Mouse (Mus musculus): Measurements from ENCODE around the gene Arf1. TPM values are rescaled to one million over a fixed set of nuclear protein-coding genes. Genes with fewer than 3 reads are reported as not detected.
A peak's percentile ranks its signal among the peaks of the same experiment; 100 is the strongest.

The Arf1 gene
- total RNA-seq (2021) = 100 to 1,000 TPM; 339 to 344 TPM

GRCm38 (mm10) chr11:59228122-59228953 is at the start of gene Arf1:
TSS of gene Arf1 (minus strand) at chr11:59228270.
- peak; percentile 96 to 97 for DNase-seq
- intact Hi-C loops (cut with DNase I) = no loop called here

GRCm38 (mm10) chr11:59276877-59277276 is 48.8 kb upstream of the Arf1 start:
- DNase-seq = no peak
- intact Hi-C loops (cut with DNase I) = no loop called here

- DNase-seq = no peak
- intact Hi-C loops (cut with DNase I) = no loop called here
Observed at GRCm38 (mm10) chr11:59274184-59274583, 46.1 kb upstream of the Arf1 start.

- intact Hi-C loops (cut with DNase I) = no loop called here
- no peak for DNase-seq
Observed at GRCm38 (mm10) chr11:59266727-59267126, 38.7 kb upstream of the Arf1 start.

GRCm38 (mm10) chr11:59265154-59265813 is 37.2 kb upstream of the Arf1 start:
- DNase-seq = no peak
- intact Hi-C loops (cut with DNase I) = no loop called here

- intact Hi-C loops (cut with DNase I) = no loop called here
- DNase-seq = no peak
Observed at GRCm38 (mm10) chr11:59264593-59264992, 36.5 kb upstream of the Arf1 start.

- DNase-seq = peak; percentile 33 to 53
- intact Hi-C loops (cut with DNase I) = no loop called here
Observed at GRCm38 (mm10) chr11:59263870-59264563, 35.9 kb upstream of the Arf1 start.

- intact Hi-C loops (cut with DNase I) = no loop called here
- DNase-seq = no peak
Observed at GRCm38 (mm10) chr11:59262308-59262707, 34.2 kb upstream of the Arf1 start.

GRCm38 (mm10) chr11:59260706-59261493 is 32.8 kb upstream of the Arf1 start:
- DNase-seq = no peak
- intact Hi-C loops (cut with DNase I) = no loop called here

GRCm38 (mm10) chr11:59259647-59260046 is 31.6 kb upstream of the Arf1 start:
- intact Hi-C loops (cut with DNase I) = no loop called here
- DNase-seq = no peak

- no peak for DNase-seq
- intact Hi-C loops (cut with DNase I) = no loop called here
Observed at GRCm38 (mm10) chr11:59248101-59248500, 20.0 kb upstream of the Arf1 start.

- no peak for DNase-seq
- intact Hi-C loops (cut with DNase I) = no loop called here
Observed at GRCm38 (mm10) chr11:59243856-59244255, 15.8 kb upstream of the Arf1 start.

GRCm38 (mm10) chr11:59241841-59242240 is 13.8 kb upstream of the Arf1 start:
- DNase-seq = no peak
- intact Hi-C loops (cut with DNase I) = no loop called here

GRCm38 (mm10) chr11:59239796-59240195 is 11.7 kb upstream of the Arf1 start:
- intact Hi-C loops (cut with DNase I) = loop anchor here (1.0 kb wide), 1 partner anchor 53 kb away; no protein-coding TSS in a partner anchor
- no peak for DNase-seq

GRCm38 (mm10) chr11:59239428-59239785 is 11.3 kb upstream of the Arf1 start:
- no peak for DNase-seq
- intact Hi-C loops (cut with DNase I) = loop anchor here (1.0 kb wide), 1 partner anchor 53 kb away; no protein-coding TSS in a partner anchor

GRCm38 (mm10) chr11:59238525-59239427 is 10.7 kb upstream of the Arf1 start:
- DNase-seq = peak; percentile 81 to 82
- intact Hi-C loops (cut with DNase I) = loop anchor here (1.0 kb wide), 1 partner anchor 54 kb away; no protein-coding TSS in a partner anchor

- intact Hi-C loops (cut with DNase I) = loop anchor here (5.0 kb wide), 1 partner anchor 250 kb away; no protein-coding TSS in a partner anchor
- no peak for DNase-seq
Observed at GRCm38 (mm10) chr11:59232797-59233196, 4.7 kb upstream of the Arf1 start.

GRCm38 (mm10) chr11:59230144-59230760 is 2.2 kb upstream of the Arf1 start:
- intact Hi-C loops (cut with DNase I) = loop anchor here (5.0 kb wide), 1 partner anchor 252 kb away; no protein-coding TSS in a partner anchor
- peak; percentile 71 to 75 for DNase-seq

- DNase-seq = no peak
- intact Hi-C loops (cut with DNase I) = loop anchor here (1.0 kb wide), 1 partner anchor 18 kb away; no protein-coding TSS in a partner anchor
Observed at GRCm38 (mm10) chr11:59227604-59228121, 407 bp downstream of the Arf1 start.
